Mouse (Mus musculus) thymus, postnatal 36 days (tissue): ENCODE measurements around the gene Pdlim3.
"Not testable (repeated sequence)": the region's sequence is repeated elsewhere in the genome, so short reads cannot be mapped to it uniquely, and the experiment has no call there.

Experiments used
- DNase-seq, 2 experiments: peaks; one replicate each; pipeline ENCODE4 v3.0.0; 2022; ENCODE audit warnings: mixed read lengths in 2 of 2

Pdlim3 gene

GRCm38 (mm10) chr8:45885202-45885685 lies at the start of gene Pdlim3:
Gene Pdlim3, plus strand, starts transcription at chr8:45885461.
- no peak for DNase-seq

DNA sequence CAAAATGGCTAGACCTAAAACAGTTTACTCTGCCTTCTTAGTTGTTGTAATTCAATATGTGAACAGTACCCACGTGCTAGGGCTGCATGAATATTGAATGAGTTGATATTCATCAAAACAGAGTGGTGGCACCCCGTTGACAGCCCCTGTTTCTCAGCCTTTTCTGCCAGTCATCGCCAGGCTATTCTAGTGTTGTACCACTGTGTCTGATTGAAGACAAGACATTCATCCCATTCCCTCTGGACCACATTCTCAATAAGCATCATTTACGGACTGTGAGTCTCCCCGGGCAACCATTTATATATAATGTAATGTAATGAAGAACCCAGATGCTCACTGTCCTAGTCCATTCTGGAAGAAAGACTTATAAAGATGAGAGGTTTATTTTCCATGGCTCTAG lies 42.0 kb upstream of the Pdlim3 start:
- no peak for DNase-seq

DNA sequence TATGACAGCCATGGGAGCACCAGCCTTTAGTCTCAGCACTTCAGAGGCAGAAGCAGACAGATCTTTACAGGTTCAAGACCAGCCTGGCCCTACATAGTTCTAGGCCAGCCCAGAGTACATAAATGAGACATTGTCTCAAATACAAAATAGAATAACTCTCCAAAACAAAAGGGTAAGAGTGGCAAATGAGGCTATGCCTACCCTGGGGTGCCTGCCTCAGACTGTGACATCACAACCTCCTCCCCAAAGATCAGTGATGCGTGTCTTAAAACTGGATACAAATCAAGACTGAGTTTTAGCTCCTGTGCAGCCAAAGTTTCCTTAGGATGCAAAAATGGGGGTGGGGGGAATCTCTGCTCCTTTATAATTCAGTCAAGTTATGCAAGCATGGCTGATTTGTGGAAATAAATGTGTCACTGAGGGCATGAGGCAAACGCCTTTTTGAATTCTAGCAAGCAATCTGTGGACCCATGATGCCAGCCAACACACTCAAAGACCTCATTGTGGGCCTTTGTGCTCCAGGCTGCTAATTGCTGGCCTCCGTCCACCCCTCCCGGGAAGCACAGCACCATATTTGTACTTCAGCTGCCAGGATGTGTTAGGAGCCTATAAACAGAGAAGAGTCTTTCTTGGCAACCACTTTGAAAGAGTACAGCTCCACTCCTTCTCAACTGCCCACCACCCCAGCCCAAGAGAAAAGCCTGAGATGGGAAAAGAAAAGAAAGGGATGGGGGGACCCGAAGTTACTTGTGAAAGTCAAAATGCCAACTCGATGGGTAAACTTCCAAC lies 41.0 kb upstream of the Pdlim3 start:
- DNase-seq, result no peak

DNA sequence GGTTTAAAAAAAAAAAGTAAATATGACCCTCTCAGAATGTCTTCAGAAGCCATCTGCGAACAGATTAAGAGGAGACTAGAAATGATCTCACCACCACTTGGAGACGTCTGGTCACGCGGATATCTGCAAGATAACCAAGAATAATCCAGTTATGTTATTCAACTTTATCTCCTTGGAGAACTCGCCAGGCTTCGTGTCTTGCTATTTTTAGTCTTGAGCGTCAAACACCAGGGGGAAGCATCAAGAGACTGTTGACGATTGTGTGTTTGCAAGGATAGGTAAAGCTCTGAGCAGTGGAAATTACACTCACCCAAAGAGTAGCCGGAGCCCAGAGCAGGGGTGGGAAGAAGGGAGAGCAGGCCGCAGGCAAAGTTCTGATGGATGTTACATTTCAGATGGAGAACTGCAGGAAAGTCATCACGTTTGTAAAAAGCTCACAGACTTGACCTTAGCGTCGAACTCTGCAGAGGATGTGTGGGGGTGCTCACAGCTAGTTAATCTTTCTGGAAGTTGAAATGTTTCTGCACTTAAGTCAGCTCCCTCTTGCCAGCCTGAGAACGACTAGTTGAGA lies 40.3 kb upstream of the Pdlim3 start:
- DNase-seq, result no peak

DNA sequence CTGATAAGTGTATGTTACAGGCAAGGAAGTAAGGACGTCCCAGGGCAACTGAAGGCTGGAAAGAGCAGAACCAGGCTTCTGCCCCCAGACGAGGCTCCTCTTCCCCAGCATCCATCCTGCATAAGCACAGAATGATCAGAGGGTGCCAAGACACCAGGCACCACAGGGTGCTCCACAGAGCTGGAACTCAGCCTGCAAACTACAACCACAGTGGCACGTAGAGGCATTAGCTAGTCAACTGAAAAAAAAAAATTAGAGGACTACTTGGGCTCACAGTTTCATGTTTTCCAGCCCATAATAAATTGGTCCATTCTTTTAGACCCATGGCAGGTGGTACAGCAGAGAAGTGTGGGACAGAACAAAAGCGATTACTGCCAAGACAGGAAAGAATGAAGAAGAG lies 39.4 kb upstream of the Pdlim3 start:
- no peak for DNase-seq

DNA sequence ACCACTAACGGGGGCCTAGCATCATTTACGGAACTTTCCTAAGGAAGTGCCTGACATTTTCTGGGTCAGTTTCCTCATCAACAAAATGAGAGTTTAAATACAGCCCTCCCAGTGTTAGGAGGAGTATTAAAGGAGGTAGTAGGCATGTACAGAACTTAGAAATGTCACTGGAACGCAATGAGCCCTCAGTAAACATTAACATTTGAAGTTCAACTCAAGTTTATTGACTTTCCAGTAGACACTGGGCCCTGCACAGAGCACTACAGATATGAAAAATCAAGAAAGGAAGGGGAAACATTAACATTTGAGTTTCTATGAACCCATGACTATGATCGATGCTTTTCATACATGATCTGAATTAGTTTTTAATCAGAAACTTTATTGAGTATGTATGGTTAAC lies 30.1 kb upstream of the Pdlim3 start:
- no peak for DNase-seq

DNA sequence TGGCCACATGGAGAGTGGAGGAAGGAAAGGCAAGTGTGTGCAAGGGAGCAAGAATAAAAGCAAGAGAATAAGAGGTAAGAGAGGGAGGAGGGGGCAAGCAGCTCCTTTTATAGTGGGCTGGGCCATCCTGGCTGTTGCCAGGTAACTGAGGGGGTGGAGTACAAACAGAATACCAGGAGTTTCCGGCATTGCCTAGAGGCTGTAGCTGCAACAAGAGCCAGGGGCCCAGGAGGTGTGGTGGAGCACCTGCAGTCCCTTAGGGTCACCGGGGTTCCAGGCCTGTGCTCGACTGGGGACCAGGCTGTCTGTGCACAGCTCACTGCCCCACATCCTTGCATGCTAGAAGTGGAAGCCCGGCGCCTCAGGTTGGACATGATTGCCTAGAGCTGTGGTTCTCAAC lies 27.5 kb upstream of the Pdlim3 start:
- no peak for DNase-seq

GRCm38 (mm10) chr8:45858391-45858790 lies 26.9 kb upstream of the Pdlim3 start:
- no peak for DNase-seq

DNA sequence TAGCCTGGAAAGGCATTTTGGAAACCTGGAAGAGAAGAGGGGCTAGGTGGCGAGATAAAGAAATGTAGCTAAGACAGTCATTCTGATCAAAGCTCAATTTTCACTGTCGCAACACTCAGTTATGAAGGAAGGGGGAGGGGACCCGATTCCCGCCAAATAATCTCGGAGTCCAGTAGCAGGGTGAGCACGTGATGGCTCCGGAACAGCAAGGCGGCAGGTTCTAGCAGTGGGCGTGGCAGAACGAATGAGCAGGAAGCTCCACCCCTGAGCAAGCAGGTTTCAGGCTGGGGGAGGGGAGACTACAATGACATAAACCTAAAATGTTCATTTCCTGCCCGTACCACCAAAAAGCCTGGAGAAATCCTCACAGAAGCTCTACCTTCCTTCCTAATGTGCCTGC lies 13.7 kb upstream of the Pdlim3 start:
- DNase-seq, result not testable (repeated sequence)

DNA sequence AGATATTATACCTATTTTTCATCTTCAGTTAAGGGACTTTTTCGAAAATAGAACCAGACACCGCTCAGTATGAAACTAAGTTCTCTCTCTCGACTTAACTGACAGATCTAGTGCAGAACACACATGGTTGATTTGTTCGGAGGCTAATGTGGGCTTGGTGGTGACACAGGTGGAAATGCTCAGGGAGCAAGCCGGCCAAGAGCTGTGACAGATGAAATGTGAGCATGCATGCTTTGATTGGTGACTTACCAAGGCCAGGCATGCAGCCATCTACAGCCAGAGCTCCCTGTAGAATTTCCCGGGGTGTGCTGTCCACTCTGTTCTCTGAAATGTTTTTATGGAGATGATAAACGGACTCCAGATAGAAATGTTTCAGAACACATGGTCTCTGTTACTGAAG lies 13.2 kb upstream of the Pdlim3 start:
- no peak for DNase-seq

GRCm38 (mm10) chr8:45874945-45875626 lies 10.2 kb upstream of the Pdlim3 start:
- DNase-seq, result no peak

DNA sequence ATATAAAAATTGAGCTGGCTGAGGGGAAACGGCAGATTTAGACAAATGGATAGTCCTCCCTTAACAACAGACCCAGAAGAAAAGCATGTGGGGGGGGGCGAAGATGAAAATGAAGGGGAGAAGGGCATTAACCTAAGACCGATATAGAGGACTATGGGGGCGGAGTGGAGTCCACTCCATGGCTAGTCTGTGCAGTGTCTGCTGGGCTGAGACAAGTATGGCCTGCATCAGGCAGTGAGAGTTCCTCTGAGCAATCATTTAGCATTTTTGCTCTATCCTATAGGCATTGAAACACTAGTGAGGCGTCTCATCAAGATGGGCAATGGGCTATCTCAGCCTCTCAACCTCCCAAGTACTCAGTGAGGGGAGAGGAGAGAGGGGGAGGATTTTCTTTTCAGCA lies 8.9 kb upstream of the Pdlim3 start:
- DNase-seq, result no peak

DNA sequence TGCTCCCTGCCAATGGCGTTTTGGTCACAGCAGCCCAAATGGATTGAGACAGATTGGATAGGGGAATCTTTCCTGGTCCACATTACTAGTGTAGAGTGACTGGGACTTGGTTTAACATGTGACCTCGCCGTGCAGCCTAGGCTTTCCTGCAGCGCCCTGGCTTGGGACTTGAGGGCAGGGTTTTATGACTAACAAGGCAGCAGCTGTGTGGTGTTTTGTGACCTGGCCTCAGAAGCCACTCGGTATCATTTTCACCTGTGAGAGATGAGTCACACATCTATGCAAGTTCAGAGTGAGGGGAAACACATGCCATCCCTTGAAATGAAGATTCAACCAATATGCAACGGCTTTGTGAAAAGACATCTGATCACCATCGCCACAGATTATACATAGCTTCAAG lies 7.6 kb upstream of the Pdlim3 start:
- DNase-seq, result no peak

- no peak for DNase-seq
These were observed 4.8 kb upstream of the Pdlim3 start for GRCm38 (mm10) chr8:45880457-45880856.

DNA sequence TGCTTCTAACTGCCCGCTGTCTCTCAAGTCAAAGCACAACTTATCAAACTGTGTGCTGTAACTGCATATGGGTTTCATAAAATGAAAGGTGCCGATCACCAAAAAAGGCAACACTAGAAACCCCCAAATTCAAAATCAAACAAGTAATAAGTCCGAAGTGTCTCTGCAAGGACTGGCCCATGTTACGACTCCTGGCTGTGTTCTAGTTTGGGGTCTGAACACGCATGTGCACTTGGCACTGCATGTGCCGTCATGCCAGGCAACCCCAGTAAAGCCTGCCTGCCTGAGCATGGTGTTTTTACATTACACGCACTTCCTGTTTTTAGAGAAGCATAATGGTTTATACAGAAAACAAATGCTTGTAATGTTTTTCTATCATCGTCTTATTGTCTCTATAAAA lies 3.5 kb upstream of the Pdlim3 start:
- DNase-seq, result no peak

GRCm38 (mm10) chr8:45883793-45884192 lies 1.5 kb upstream of the Pdlim3 start:
- no peak for DNase-seq

GRCm38 (mm10) chr8:45884552-45884951 lies 709 bp upstream of the Pdlim3 start:
- DNase-seq, result no peak

DNA sequence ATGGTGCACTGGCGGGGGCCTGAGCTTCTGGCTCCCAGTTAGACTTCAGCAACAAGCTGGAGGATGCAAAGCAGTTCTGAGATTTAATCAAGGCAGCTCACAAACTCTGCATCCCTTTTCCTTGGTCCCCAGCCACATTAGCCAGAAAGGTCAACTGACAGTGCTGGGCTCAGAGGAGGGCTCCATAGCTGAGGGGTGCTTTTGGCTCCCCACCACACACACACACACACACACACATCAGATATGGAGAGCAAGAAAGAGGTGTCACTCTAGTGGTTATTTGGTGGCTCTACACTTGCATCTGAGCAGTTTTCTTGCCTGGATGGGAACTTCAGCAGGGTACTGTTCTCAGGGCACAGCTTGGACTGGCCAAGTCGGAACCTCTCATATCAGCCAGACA lies 514 bp downstream of the Pdlim3 start:
- DNase-seq, result no peak

DNA sequence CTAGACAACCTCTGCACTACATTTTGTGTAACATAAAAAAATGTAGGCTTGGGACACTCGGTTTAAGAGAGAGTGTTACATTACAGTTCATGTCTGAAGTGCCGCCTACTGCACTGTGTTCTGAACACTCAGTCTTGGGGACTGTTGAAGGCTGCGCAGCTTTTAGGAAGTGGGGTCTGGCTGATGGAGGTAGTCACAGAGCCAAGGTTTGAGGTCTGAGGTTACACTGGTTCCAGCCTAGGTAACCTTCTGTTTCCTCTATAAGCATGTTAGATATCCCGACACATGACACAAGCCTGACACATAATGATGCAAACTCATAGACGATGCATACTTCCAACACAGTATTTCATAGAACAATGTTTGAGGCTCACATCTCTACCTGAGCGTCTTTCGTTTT lies 4.5 kb downstream of the Pdlim3 start:
- no peak for DNase-seq

DNA sequence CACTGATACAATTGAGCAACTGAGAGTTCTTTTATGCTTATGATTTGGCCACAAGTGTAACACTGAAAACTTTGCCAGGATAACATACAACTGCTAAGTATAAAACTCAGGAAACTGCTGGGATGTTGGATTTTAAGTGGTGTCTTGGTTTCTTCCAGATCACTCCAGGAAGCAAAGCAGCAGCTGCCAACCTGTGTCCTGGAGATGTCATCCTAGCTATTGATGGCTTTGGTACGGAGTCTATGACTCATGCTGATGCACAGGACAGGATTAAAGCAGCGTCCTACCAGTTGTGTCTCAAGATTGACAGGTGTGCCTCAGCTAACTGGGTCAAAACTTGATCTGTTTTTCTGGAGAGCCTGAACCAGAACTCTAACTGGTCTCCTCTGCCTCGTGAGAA lies 11.3 kb downstream of the Pdlim3 start:
- no peak for DNase-seq

DNA sequence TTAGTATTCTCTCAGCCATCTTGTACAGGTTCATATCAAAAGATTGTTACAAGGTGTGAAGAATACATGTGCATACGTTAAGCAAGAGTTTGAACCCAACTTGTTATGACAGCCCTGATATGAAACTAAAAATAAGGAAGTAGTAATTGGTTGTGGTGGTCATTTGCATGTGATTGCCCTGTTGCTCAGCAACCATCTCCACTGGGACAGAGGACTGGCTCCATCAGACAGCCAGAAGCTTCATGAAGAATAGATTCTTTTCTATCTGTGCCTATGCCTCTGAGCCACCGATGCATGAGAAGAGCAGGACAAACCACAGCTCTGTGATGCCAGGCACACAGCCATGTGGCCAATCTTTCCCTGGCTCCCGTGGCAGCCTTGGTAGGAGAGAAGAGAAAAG lies 14.5 kb downstream of the Pdlim3 start:
- DNase-seq, result no peak

DNA sequence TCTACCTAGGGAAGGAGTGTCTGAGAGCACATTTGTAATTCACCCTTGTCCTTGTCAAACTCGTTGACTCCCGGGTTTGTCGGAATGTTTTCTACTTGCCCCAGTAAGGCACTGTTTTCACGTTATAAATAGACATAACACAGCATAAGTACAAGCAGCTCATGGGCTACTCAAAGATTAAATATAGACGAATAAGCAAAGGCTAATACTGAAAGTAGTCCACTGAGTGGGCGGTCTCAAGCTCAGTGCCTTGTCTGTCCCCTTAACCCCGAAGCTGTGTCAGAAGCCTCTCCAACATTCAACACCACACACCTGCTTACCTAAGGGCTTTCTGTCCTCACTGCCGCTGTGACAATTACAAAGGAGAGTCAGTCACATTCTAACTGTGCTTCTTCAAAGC lies 16.4 kb downstream of the Pdlim3 start:
- no peak for DNase-seq

GRCm38 (mm10) chr8:45903659-45904058 lies 18.4 kb downstream of the Pdlim3 start:
- DNase-seq, result no peak

GRCm38 (mm10) chr8:45905591-45906250 lies 20.5 kb downstream of the Pdlim3 start:
- DNase-seq, result no peak
